Mouse (Mus musculus): Measurements from ENCODE around the gene 2010111I01Rik.

2010111I01Rik gene

GRCm38 (mm10) chr13:63247041-63247440 is 282.3 kb downstream of the 2010111I01Rik start:
- DNase-seq: no peak

- DNase-seq: no peak
Measured at GRCm38 (mm10) chr13:63247631-63248030, 282.9 kb downstream of the 2010111I01Rik start.

GRCm38 (mm10) chr13:63248318-63248717 is 283.6 kb downstream of the 2010111I01Rik start:
- DNase-seq: no peak

GRCm38 (mm10) chr13:63249171-63249570 is 284.5 kb downstream of the 2010111I01Rik start:
- DNase-seq: no peak

GRCm38 (mm10) chr13:63249741-63250431 is 285.2 kb downstream of the 2010111I01Rik start:
- DNase-seq: no peak

- DNase-seq: no peak
Measured at GRCm38 (mm10) chr13:63250441-63250980, 285.8 kb downstream of the 2010111I01Rik start.

GRCm38 (mm10) chr13:63251118-63251889 is 286.6 kb downstream of the 2010111I01Rik start:
- DNase-seq: no peak

GRCm38 (mm10) chr13:63252295-63253010 is 287.8 kb downstream of the 2010111I01Rik start:
- no peak for DNase-seq

GRCm38 (mm10) chr13:63253147-63253546 is 288.5 kb downstream of the 2010111I01Rik start:
- DNase-seq: no peak

GRCm38 (mm10) chr13:63253886-63254636 is 289.4 kb downstream of the 2010111I01Rik start:
- no peak for DNase-seq

GRCm38 (mm10) chr13:63255519-63256011 is 290.9 kb downstream of the 2010111I01Rik start:
- DNase-seq: no peak

- no peak for DNase-seq
Measured at GRCm38 (mm10) chr13:63256146-63256545, 291.5 kb downstream of the 2010111I01Rik start.

- no peak for DNase-seq
Measured at GRCm38 (mm10) chr13:63256807-63257206, 292.1 kb downstream of the 2010111I01Rik start.

GRCm38 (mm10) chr13:63258167-63258582 is 293.5 kb downstream of the 2010111I01Rik start:
- DNase-seq: no peak

GRCm38 (mm10) chr13:63258671-63259070 is 294.0 kb downstream of the 2010111I01Rik start:
- no peak for DNase-seq

GRCm38 (mm10) chr13:63260133-63260532 is 295.4 kb downstream of the 2010111I01Rik start:
- no peak for DNase-seq

- no peak for DNase-seq
Measured at GRCm38 (mm10) chr13:63260753-63261631, 296.3 kb downstream of the 2010111I01Rik start.

- no peak for DNase-seq
Measured at GRCm38 (mm10) chr13:63261676-63262075, 297.0 kb downstream of the 2010111I01Rik start.

GRCm38 (mm10) chr13:63262168-63262957 is 297.7 kb downstream of the 2010111I01Rik start:
- DNase-seq: no peak

GRCm38 (mm10) chr13:63268371-63268770 is 303.7 kb downstream of the 2010111I01Rik start:
- DNase-seq: no peak

Measured in cerebellum, adult 11 months (tissue).